Mouse (Mus musculus) embryonic facial prominence, embryonic 11.5 days (tissue): ENCODE data around the gene Zfp672. TPM values are rescaled to one million over a fixed set of nuclear protein-coding genes. Genes with fewer than 3 reads are reported as not detected.

ENCODE experiments used
- ATAC-seq: fragments of 200-750 bp; cut with Nextera tagmentation; replicated peaks from 2 replicates; pipeline ENCODE4 v1.8.0; 2017; ENCODE audit warnings: low read depth; ENCODE audit not compliant: insufficient number of reproducible peaks, low FRiP score, low TSS enrichment
- DNase-seq: peaks from one replicate; pipeline ENCODE4 v3.0.0-alpha.2; 2015; ENCODE audit warnings: low spot score
- H3K27ac ChIP-seq: fragments of 300-500 bp; sonication (generic); replicated peaks from 2 replicates; pipeline ENCODE4 v1.5.1; 2014; ENCODE audit warnings: mild to moderate bottlenecking, low read depth, low read length, control low read depth
- H3K27me3 ChIP-seq: fragments of 300-500 bp; sonication (generic); 2 replicates; pipeline ENCODE4 v1.6.1; 2014; ENCODE audit warnings: mild to moderate bottlenecking, low read length, moderate library complexity, mixed read lengths; ENCODE audit not compliant: control insufficient read depth, insufficient read depth
- H3K36me3 ChIP-seq: fragments of 300-500 bp; sonication (generic); replicated peaks from 2 replicates; pipeline ENCODE4 v1.6.1; 2014; ENCODE audit warnings: low read depth, mild to moderate bottlenecking, low read length, moderate library complexity, mixed read lengths; ENCODE audit not compliant: control insufficient read depth, insufficient read depth
- H3K4me1 ChIP-seq: fragments of 300-500 bp; sonication (generic); 2 replicates; pipeline ENCODE4 v1.6.1; 2014; ENCODE audit warnings: low read length, mixed read lengths; ENCODE audit not compliant: control insufficient read depth, insufficient read depth
- H3K4me2 ChIP-seq: fragments of 300-500 bp; sonication (generic); 2 replicates; pipeline ENCODE4 v1.6.1; 2014; ENCODE audit warnings: low read depth, mild to moderate bottlenecking, control low read depth, low read length, moderate library complexity
- H3K4me3 ChIP-seq: fragments of 300-500 bp; sonication (generic); 2 replicates; pipeline ENCODE4 v1.5.1; 2014; ENCODE audit warnings: low read depth, low read length, control low read depth
- H3K9ac ChIP-seq: fragments of 300-500 bp; sonication (generic); replicated peaks from 2 replicates; pipeline ENCODE4 v1.6.1; 2014; ENCODE audit warnings: mild to moderate bottlenecking, control low read depth, low read length
- H3K9me3 ChIP-seq: fragments of 300-500 bp; sonication (generic); replicated peaks from 2 replicates; pipeline ENCODE4 v1.6.1; 2016; ENCODE audit warnings: mild to moderate bottlenecking, low read length, inconsistent platforms, mixed read lengths; ENCODE audit not compliant: control insufficient read depth
- WGBS: fragments of 180-500 bp; shearing (Covaris S2); extraction: QIAGEN DNeasy Blood & Tissue Kit; methylation state at CpG from one replicate; pipeline ENCODE4 v1.1.7; 2014; 5-methylcytosine and 5-hydroxymethylcytosine counted together
- polyA plus RNA-seq: library from polyadenylated mRNA; unstranded; fragments of >200 nt; fragmentation: Nextera tagmentation; extraction: Ambion mirVana; gene quantifications from 2 replicates; pipeline ENCODE4 v1.2.1, GENCODE M21; 2014

Zfp672 gene
- polyA plus RNA-seq, 1 experiment from 2014 or later = 24.4 TPM

GRCm38 (mm10) chr11:58346745-58347144 is 16.6 kb upstream of the Zfp672 start:
- no peak overlapping the region for H3K27ac ChIP-seq
- H3K4me1 ChIP-seq = no peaks in the 10 kb centered on the region
- no peak overlapping the region for H3K4me2 ChIP-seq
- no peaks in the 10 kb centered on the region for H3K9me3 ChIP-seq
- DNase-seq (no peak), ATAC-seq (no peak)
- no peak overlapping the region for H3K4me3 ChIP-seq
- H3K36me3 ChIP-seq = peaks cover 7% of the 10 kb centered on the region
- H3K27me3 ChIP-seq = no peaks in the 10 kb centered on the region
- no peak overlapping the region for H3K9ac ChIP-seq
- WGBS = 88% methylated on average over 4 of the region's 4 CpGs

- H3K36me3 ChIP-seq = no peaks in the 10 kb centered on the region; the same call in none of the 2 replicates
- no peak for ATAC-seq
- no peaks in the 10 kb centered on the region for H3K9me3 ChIP-seq
These were observed 4.6 kb upstream of the Zfp672 start for GRCm38 (mm10) chr11:58334746-58335145.

GRCm38 (mm10) chr11:58331546-58331945 is 1.4 kb upstream of the Zfp672 start:
- no peak for DNase-seq
- peak overlapping the region; percentile 66 for H3K4me2 ChIP-seq
- peak overlapping the region; percentile 71; the same call in 1 of the 2 replicates for H3K9ac ChIP-seq
- no peaks in the 10 kb centered on the region for H3K9me3 ChIP-seq
- H3K4me1 ChIP-seq = no peaks in the 10 kb centered on the region
- no peaks in the 10 kb centered on the region for H3K27me3 ChIP-seq
- ATAC-seq = no peak
- peak overlapping the region; percentile 72 for H3K4me3 ChIP-seq
- no peak overlapping the region for H3K27ac ChIP-seq
- H3K36me3 ChIP-seq = no peaks in the 10 kb centered on the region; the same call in 1 of the 2 replicates
- 86% methylated on average over 6 of the region's 6 CpGs for WGBS

More at GRCm38 (mm10) chr11:58334746-58335145, 4.6 kb upstream of the Zfp672 start:
- no peak for DNase-seq
- H3K9ac ChIP-seq = no peak overlapping the region
- WGBS = 72% methylated on average over 3 of the region's 3 CpGs
- H3K4me2 ChIP-seq = no peak overlapping the region
- no peak overlapping the region for H3K4me3 ChIP-seq
- no peaks in the 10 kb centered on the region for H3K4me1 ChIP-seq
- no peak overlapping the region for H3K27ac ChIP-seq
- no peaks in the 10 kb centered on the region for H3K27me3 ChIP-seq

- Histone ChIP-seq H3K27ac (no peak overlapping the region), H3K4me3 (peak overlapping the region; percentile 72), H3K4me1 (no peaks in the 10 kb centered on the region), H3K9ac (peak overlapping the region; percentile 71), H3K4me2 (peak overlapping the region; percentile 66), H3K27me3 (no peaks in the 10 kb centered on the region), H3K9me3 (no peaks in the 10 kb centered on the region), H3K36me3 (no peaks in the 10 kb centered on the region; the same call in 1 of the 2 replicates)
- DNase-seq (no peak), ATAC-seq (no peak)
- 14% methylated on average over 10 of the region's 10 CpGs for WGBS
These were observed 983 bp upstream of the Zfp672 start for GRCm38 (mm10) chr11:58331149-58331495.

GRCm38 (mm10) chr11:58329906-58330275 is 248 bp downstream of the Zfp672 start:
- Histone ChIP-seq H3K4me3 (peak overlapping the region; percentile 72), H3K27me3 (no peaks in the 10 kb centered on the region), H3K4me2 (peak overlapping the region; percentile 46), H3K36me3 (no peaks in the 10 kb centered on the region; the same call in 1 of the 2 replicates), H3K9me3 (no peaks in the 10 kb centered on the region), H3K9ac (peak overlapping the region; percentile 80), H3K27ac (0 out of 2 replicates have a peak overlapping the region, but pooled peaks have one; percentile 44), H3K4me1 (no peaks in the 10 kb centered on the region)
- no peak for DNase-seq
- under 1% methylated on average over 21 of the region's 21 CpGs for WGBS
- no peak; the same call in 1 of the 2 replicates for ATAC-seq

GRCm38 (mm10) chr11:58326781-58327180 is 3.4 kb downstream of the Zfp672 start:
- Histone ChIP-seq H3K27me3 (no peaks in the 10 kb centered on the region), H3K36me3 (no peaks in the 10 kb centered on the region), H3K27ac (no peak overlapping the region), H3K9ac (no peak overlapping the region), H3K4me1 (no peaks in the 10 kb centered on the region; the same call in 1 of the 2 replicates), H3K4me3 (no peak overlapping the region), H3K9me3 (no peaks in the 10 kb centered on the region), H3K4me2 (no peak overlapping the region)
- ATAC-seq (no peak), DNase-seq (no peak)
- 94% methylated on average over 3 of the region's 3 CpGs for whole genome bisulfite sequencing

- ATAC-seq (no peak), DNase-seq (no peak)
- Histone ChIP-seq H3K36me3 (no peaks in the 10 kb centered on the region), H3K4me2 (no peak overlapping the region), H3K4me3 (no peak overlapping the region), H3K9ac (no peak overlapping the region), H3K4me1 (no peaks in the 10 kb centered on the region; the same call in 1 of the 2 replicates), H3K27ac (no peak overlapping the region), H3K9me3 (no peaks in the 10 kb centered on the region), H3K27me3 (no peaks in the 10 kb centered on the region)
- 75% methylated on average over 3 of the region's 3 CpGs for WGBS
These were observed 5.4 kb downstream of the Zfp672 start for GRCm38 (mm10) chr11:58324614-58325229.

GRCm38 (mm10) chr11:58323570-58324340 is 6.4 kb downstream of the Zfp672 start:
- no peaks in the 10 kb centered on the region for H3K27me3 ChIP-seq
- no peaks in the 10 kb centered on the region for H3K9me3 ChIP-seq
- DNase-seq (no peak), ATAC-seq (no peak)
- peak overlapping the region; percentile 79 for H3K9ac ChIP-seq
- WGBS = 17% methylated on average over 24 of the region's 24 CpGs
- no peaks in the 10 kb centered on the region; the same call in 1 of the 2 replicates for H3K4me1 ChIP-seq
- peak overlapping the region; percentile 81 for H3K4me3 ChIP-seq
- no peaks in the 10 kb centered on the region for H3K36me3 ChIP-seq
- H3K27ac ChIP-seq = no peak overlapping the region
- H3K4me2 ChIP-seq = peak overlapping the region; percentile 62
